Mouse (Mus musculus): ENCODE data around the gene Gm21972.

Gm21972 gene

DNA sequence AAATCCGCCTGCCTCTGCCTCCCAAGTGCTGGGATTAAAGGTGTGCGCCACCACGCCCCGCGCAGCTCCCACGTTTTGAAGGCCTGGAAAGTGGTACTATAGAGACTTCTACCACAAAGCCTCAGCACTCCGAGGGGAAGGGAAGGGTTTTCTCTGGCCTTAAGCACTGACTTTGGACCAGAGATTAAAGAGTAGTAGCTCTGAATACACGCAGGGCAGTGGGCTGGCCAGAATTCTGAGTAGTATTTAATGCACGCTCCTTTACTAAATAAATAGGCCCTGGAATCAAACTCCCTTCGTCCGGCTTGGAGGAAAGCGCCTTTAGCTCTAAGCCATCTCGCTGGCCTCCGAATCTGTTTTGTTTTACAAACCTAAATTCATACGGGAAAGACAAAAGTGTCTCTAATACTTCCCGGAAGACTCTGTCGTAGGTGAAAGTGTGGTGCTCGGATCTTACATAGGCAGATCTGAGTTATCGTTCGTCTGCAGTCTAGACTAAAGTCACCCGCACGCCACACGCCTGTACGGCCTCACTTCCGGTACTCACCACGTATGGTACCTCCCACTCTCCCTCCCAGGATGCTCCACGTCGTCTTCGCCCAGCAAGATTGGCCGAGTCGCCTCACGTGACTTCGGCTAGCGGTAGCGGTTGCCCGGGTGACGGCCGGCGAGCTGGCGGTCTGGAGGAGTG is 20.8 kb downstream of the Gm21972 start, which contains the start of gene Armc9:
TSS of gene Armc9 (plus strand) at position 648 of the 691 bp plus-strand sequence.
- TF ChIP-seq GATA4 (IDR thresholded peaks at IDR 0.05; ENCODE audit: insufficient replicate concordance, low read length): no peak

DNA sequence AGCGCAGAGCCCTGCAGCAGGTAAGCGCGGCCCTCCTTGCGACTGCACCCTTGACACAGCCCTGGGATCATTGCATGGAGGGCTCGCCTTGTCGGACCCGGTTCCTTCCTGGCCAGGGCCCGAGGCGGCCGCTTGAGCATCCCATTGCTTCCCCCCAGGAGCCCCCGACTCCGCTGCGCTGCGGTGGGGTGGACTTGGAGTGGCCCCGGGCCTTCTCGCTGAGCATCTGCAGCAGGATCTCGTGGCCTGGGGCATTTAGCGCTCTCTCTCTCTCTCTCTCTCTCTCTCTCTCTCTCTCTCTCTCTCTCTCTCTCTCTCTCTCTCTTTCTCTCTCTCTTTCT is 21.4 kb downstream of the Gm21972 start:
- no peak for TF ChIP-seq GATA4 (IDR thresholded peaks at IDR 0.05; ENCODE audit: insufficient replicate concordance, low read length)

GRCm38 (mm10) chr1:86156075-86156474 is 22.6 kb downstream of the Gm21972 start:
- no peak for TF ChIP-seq GATA4 (IDR thresholded peaks at IDR 0.05; ENCODE audit: insufficient replicate concordance, low read length)

DNA sequence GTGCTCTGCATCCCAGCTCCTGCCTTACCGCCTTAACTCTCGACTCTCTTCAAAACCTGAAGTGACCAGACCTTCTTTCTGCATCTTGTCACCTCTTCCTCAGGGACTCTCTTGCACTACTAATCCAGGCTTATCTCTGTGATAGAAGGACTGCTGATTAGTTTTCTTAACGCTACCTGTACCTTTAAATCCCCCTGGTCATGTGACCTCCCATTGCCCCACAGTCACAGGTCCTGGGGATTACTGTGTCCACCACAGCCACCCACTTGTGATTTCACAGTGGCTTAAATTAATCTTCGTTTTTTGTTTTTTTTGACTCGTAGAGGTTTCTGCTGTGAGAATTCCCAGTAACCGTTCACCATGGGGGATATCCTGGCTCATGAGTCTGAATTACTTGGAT is 23.2 kb downstream of the Gm21972 start:
- no peak for TF ChIP-seq GATA4 (IDR thresholded peaks at IDR 0.05; ENCODE audit: insufficient replicate concordance, low read length)

DNA sequence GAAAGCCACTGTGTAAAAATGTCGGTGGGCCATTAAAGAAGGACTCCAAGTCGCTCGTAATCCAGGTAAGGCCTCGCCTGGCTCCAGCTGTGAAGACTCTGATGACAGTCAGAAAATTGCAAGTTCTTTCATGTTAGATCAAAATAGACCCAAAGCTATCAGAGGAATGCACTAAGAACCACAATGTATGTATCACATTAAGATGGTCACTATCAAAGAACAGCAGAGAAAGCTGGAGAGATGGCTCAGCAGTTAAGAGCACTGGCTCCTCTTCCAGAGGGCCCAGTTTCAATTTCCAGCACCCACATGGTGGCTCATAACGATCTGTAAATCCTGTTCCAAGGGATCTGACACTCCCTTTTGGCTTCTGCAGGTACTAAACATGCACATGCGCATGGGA is 26.6 kb downstream of the Gm21972 start:
- no peak for TF ChIP-seq GATA4 (IDR thresholded peaks at IDR 0.05; ENCODE audit: insufficient replicate concordance, low read length)

DNA sequence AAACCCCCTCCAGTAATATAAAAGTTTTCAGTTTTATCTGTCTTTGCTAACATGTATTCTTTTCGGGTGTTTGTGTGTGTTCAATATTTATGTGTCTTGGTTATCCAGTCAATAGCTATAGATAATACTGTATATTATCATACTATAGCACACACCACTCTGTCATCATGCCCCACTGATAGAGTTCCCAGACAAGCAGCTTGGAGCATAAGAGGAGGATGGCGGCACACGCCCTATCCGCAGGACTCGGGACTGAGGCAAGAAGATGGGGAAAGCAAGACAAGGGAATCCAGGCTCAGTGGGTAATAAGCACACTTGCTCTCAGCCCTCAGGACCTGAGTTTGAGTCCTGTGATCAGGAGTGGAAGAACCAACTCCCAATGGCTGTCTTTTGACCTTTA is 27.0 kb downstream of the Gm21972 start:
- TF ChIP-seq GATA4 (IDR thresholded peaks at IDR 0.05; ENCODE audit: insufficient replicate concordance, low read length): no peak

DNA sequence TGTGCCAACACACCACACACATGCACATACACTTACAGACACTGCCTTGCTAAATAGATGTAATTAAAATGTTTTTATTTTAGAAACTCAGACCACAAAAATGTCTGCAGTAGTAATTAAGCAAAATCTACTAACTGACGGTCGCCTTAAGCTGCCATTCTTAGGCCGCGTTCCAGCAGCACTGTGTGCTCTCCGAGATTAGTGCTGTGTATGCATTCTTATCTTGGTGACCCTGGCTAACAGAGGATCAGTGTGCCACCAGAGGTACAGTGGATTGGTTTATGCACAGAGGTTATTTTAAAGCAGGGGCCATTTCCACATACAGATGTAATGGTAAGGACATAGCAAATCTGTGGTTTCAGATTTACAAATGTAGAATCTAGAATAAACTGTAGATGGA is 27.6 kb downstream of the Gm21972 start:
- TF ChIP-seq GATA4 (IDR thresholded peaks at IDR 0.05; ENCODE audit: insufficient replicate concordance, low read length): no peak

DNA sequence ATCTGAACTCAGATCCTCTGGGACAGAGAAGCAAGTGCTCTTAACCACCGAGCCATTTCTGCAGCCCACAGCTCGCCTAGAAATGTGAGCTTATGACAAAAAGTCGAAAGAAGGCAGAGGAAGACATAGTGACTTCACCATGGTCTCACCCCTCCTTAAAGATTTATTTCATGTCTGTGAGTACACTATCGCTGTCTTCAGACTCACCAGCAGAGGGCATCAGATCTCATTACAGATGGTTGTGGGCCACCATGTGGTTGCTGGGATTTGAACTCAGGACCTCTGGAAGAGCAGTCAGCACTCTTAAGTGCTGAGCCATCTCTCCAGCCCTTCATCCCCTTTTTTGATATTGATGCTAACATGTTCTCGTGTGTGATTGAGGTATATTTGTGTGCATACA is 41.2 kb downstream of the Gm21972 start:
- no peak for TF ChIP-seq GATA4 (IDR thresholded peaks at IDR 0.05; ENCODE audit: insufficient replicate concordance, low read length)

- TF ChIP-seq GATA4 (IDR thresholded peaks at IDR 0.05; ENCODE audit: insufficient replicate concordance, low read length): no peak
These were observed 42.6 kb downstream of the Gm21972 start for GRCm38 (mm10) chr1:86176066-86176465.

GRCm38 (mm10) chr1:86178462-86179253 is 45.2 kb downstream of the Gm21972 start:
- peak; percentile 42; the same call in 1 of the 2 replicates for TF ChIP-seq GATA4 (IDR thresholded peaks at IDR 0.05; ENCODE audit: insufficient replicate concordance, low read length)

GRCm38 (mm10) chr1:86182004-86182709 is 48.7 kb downstream of the Gm21972 start:
- no peak for TF ChIP-seq GATA4 (IDR thresholded peaks at IDR 0.05; ENCODE audit: insufficient replicate concordance, low read length)

GRCm38 (mm10) chr1:86183577-86184263 is 50.3 kb downstream of the Gm21972 start:
- TF ChIP-seq GATA4 (IDR thresholded peaks at IDR 0.05; ENCODE audit: insufficient replicate concordance, low read length): no peak

DNA sequence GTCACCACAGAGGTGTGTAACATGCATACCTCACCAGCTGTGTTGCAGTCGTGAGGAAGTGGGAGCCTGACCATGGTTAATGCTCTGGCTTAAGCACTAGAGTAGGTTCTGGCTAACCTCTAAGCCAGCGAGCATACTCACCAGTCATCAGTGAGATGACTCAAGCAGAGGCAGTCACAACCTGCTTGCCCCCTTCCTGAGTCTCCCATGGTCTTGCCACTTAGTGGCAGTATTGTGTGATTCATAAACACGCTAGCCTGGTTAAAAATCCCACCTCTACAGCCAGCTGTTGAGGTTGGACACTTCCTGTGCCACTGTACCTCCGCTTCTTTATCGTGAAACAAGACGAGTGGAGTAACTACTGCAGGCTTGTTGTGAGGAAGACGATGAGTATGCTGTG is 53.3 kb downstream of the Gm21972 start:
- TF ChIP-seq GATA4 (IDR thresholded peaks at IDR 0.05; ENCODE audit: insufficient replicate concordance, low read length): no peak

DNA sequence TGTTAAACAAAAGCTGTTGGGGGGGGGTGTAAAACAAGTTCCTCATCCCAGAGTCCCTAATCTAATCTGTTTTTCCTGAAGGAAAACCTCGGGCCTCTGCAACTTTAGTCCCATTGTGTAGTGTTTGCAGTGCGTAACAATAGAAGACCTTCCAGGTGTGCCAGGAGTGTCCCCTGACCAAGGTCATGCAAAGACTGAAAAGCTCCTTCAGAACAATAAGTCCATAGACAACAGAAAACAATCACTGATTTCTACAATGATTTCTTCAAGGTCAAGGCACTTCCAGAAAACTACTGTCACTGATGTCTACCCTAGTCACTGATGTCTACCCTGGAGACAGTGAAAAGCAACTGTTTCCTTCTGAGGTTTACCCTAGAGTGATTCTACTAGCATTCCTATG is 54.4 kb downstream of the Gm21972 start:
- no peak for TF ChIP-seq GATA4 (IDR thresholded peaks at IDR 0.05; ENCODE audit: insufficient replicate concordance, low read length)

DNA sequence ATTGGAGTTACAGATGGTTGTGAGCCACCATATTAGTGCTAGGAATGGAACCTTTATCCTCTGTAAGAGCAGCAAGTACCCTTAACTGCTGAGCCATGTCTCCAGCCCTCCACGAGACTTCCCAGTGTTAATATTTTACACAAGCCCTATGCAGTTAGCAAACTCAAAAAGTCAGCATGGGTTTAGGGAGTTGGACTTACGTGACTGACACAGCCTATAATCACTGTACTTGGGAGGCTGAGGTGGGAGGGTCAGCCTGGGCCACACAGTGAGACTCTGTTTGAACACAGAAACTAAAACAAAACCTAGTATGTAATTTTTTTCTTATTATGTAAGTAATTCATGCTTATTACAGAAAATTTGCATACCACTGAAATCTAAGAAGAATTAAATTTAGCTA is 54.8 kb downstream of the Gm21972 start:
- no peak for TF ChIP-seq GATA4 (IDR thresholded peaks at IDR 0.05; ENCODE audit: insufficient replicate concordance, low read length)

Data from liver, adult (tissue).